Mouse (Mus musculus) myocyte (in vitro differentiated cells): ENCODE measurements around the gene Epha6. TPM values are rescaled to one million over a fixed set of nuclear protein-coding genes. Genes with fewer than 3 reads are reported as not detected.

ENCODE experiments used
- H3K27me3 ChIP-seq: one replicate; pipeline ENCODE4 v1.6.1; 2011; ENCODE audit not compliant: control insufficient read depth, insufficient read depth, insufficient read length
- H3K36me3 ChIP-seq: one replicate; pipeline ENCODE4 v1.6.1; 2011; ENCODE audit not compliant: control insufficient read depth, insufficient read depth
- H3K4me2 ChIP-seq: one replicate; pipeline ENCODE4 v1.6.1; 2011; ENCODE audit warnings: low read depth, control low read depth
- H3K4me3 ChIP-seq: one replicate; pipeline ENCODE4 v1.5.1; 2011; ENCODE audit warnings: mild to moderate bottlenecking, control low read depth, moderate library complexity
- H3K79me2 ChIP-seq: one replicate; pipeline ENCODE4 v1.6.1; 2011; ENCODE audit not compliant: control insufficient read depth, insufficient read depth
- H3ac ChIP-seq: one replicate; pipeline ENCODE4 v1.6.1; 2011; ENCODE audit not compliant: control insufficient read depth, insufficient read length
- CEBPB ChIP-seq: IDR thresholded peaks from 2 replicates; pipeline ENCODE4 v1.6.1; 2011; ENCODE audit warnings: mild to moderate bottlenecking, moderate library complexity; ENCODE audit not compliant: poor library complexity, insufficient read depth, severe bottlenecking
- E2F4 ChIP-seq: IDR thresholded peaks from one replicate; pipeline ENCODE4 v1.6.1; 2011; ENCODE audit warnings: mild to moderate bottlenecking, control low read depth, moderate library complexity; ENCODE audit not compliant: insufficient read depth
- MAX ChIP-seq: IDR thresholded peaks from one replicate; pipeline ENCODE4 v1.6.1; 2011; ENCODE audit warnings: low read depth, mild to moderate bottlenecking, control low read depth
- MYOD1 ChIP-seq, 3 experiments: IDR thresholded peaks; one replicate each; pipeline ENCODE4 v1.6.1; 2011; ENCODE audit warnings: control low read depth in 2 of 3, low read depth in 2 of 3, mild to moderate bottlenecking in 2 of 3, moderate library complexity in 1 of 3; ENCODE audit not compliant: insufficient read length in 2 of 3, control insufficient read depth in 1 of 3
- MYOG ChIP-seq, 3 experiments: IDR thresholded peaks; one replicate each; pipeline ENCODE4 v1.6.1; 2011; ENCODE audit warnings: control low read depth in 2 of 3, low read depth in 2 of 3, mild to moderate bottlenecking in 2 of 3; ENCODE audit not compliant: insufficient read length in 2 of 3, control insufficient read depth in 1 of 3, insufficient read depth in 1 of 3
- POLR2A ChIP-seq: IDR thresholded peaks from one replicate; pipeline ENCODE4 v1.6.1; 2011; ENCODE audit warnings: low read depth, mild to moderate bottlenecking, control low read depth, moderate library complexity; ENCODE audit not compliant: insufficient read length
- POLR2AphosphoS2 ChIP-seq: IDR thresholded peaks from one replicate; pipeline ENCODE4 v1.6.1; 2011; ENCODE audit warnings: low read depth, control low read depth; ENCODE audit not compliant: insufficient read length
- REST ChIP-seq: IDR thresholded peaks from one replicate; pipeline ENCODE4 v1.6.1; 2011; ENCODE audit warnings: mild to moderate bottlenecking, control low read depth, moderate library complexity; ENCODE audit not compliant: insufficient read depth, insufficient read length
- SRF ChIP-seq: IDR thresholded peaks from one replicate; pipeline ENCODE4 v1.6.1; 2011; ENCODE audit warnings: low read depth; ENCODE audit not compliant: control insufficient read depth, insufficient read length
- TCF12 ChIP-seq: IDR thresholded peaks from one replicate; pipeline ENCODE4 v1.6.1; 2011; ENCODE audit warnings: mild to moderate bottlenecking, control low read depth; ENCODE audit not compliant: poor library complexity, insufficient read depth, severe bottlenecking
- TCF3 ChIP-seq: IDR thresholded peaks from one replicate; pipeline ENCODE4 v1.6.1; 2011; ENCODE audit warnings: low read depth, control low read depth; ENCODE audit not compliant: insufficient read length
- USF1 ChIP-seq: IDR thresholded peaks from one replicate; pipeline ENCODE4 v1.6.1; 2011; ENCODE audit warnings: low read depth, mild to moderate bottlenecking, control low read depth, moderate library complexity
- polyA plus RNA-seq: library from polyadenylated mRNA; unstranded; fragments of >200 nt; fragmentation: generic; extraction: Trizol; gene quantifications from one replicate; pipeline ENCODE4 v1.2.1, GENCODE M21; 2012; ENCODE audit warnings: missing spikeins

Gene Epha6
- polyA plus RNA-seq, 1 experiment = not detected

DNA sequence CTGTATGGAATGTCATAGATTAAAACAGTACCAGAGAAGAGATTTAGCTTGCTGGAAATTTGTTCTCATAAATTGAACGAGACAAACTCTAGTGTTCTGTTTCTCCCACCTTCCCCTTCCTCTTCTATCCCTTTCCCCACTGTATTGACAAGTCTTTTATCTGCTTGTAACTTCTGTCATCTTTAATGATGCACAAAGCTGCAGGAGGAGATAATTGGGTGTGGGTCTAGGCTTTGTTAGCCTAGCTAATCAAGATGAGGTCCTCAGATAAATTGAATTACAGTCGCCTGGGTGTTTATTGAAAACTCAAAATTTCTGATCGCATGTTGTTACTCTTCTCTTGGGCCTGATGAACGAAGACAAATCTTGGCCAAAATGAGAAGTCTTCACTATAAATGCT is 844.5 kb downstream of the Epha6 start:
- TF ChIP-seq MYOG (IDR thresholded peaks at IDR 0.05; ENCODE audit: control insufficient read depth in 1 of 3, insufficient read depth in 1 of 3, insufficient read length in 2 of 3, low read depth in 2 of 3) (no peak), REST (no peak), POLR2A (no peak), POLR2AphosphoS2 (no peak), CEBPB (no peak), USF1 (no peak), SRF (no peak), MAX (no peak), TCF3 (no peak), MYOD1 (IDR thresholded peaks at IDR 0.05; ENCODE audit: control insufficient read depth in 1 of 3, insufficient read length in 2 of 3, low read depth in 2 of 3) (no peak), TCF12 (no peak), E2F4 (no peak)
- Histone ChIP-seq H3ac (no peak overlapping the region), H3K27me3 (no peaks in the 10 kb centered on the region), H3K4me3 (no peak overlapping the region), H3K36me3 (no peaks in the 10 kb centered on the region), H3K4me2 (no peak overlapping the region), H3K79me2 (no peaks in the 10 kb centered on the region)

DNA sequence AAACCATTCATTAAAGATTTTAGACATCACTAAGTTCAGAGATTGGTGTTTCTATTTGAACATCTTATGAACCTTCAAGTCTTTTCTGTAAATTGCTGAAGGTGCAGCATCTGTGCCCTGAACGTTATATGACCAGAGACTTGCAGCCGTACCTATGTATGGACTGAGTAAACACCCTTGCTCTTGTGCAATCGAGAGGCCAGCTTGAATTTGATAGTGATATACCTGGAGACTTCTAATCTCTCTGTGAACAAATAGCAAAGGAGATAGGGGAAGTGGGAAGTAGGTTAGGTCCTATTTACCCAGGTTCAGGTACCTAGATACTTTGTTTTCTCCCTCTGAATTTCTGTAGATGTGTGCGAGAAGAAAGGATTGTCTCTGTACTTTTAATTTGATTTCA is 854.4 kb downstream of the Epha6 start:
- H3K4me3 ChIP-seq = no peak overlapping the region
- H3K79me2 ChIP-seq = no peaks in the 10 kb centered on the region
- H3K36me3 ChIP-seq = no peaks in the 10 kb centered on the region
- H3K27me3 ChIP-seq = no peaks in the 10 kb centered on the region
- H3ac ChIP-seq = no peak overlapping the region
- H3K4me2 ChIP-seq = no peak overlapping the region
- TF ChIP-seq POLR2AphosphoS2 = no peak
- TF ChIP-seq TCF3 = no peak

GRCm38 (mm10) chr16:59743669-59744068 is 861.7 kb downstream of the Epha6 start:
- no peaks in the 10 kb centered on the region for H3K27me3 ChIP-seq
- H3ac ChIP-seq = no peak overlapping the region
- no peak overlapping the region for H3K4me2 ChIP-seq
- TF ChIP-seq E2F4 (no peak), MAX (no peak), SRF (no peak), CEBPB (no peak), USF1 (no peak), MYOD1 (IDR thresholded peaks at IDR 0.05; ENCODE audit: control insufficient read depth in 1 of 3, insufficient read length in 2 of 3, low read depth in 2 of 3) (no peak), POLR2AphosphoS2 (no peak), POLR2A (no peak), REST (no peak), TCF12 (no peak), TCF3 (no peak), MYOG (IDR thresholded peaks at IDR 0.05; ENCODE audit: control insufficient read depth in 1 of 3, insufficient read depth in 1 of 3, insufficient read length in 2 of 3, low read depth in 2 of 3) (no peak)
- no peak overlapping the region for H3K4me3 ChIP-seq
- H3K36me3 ChIP-seq = no peaks in the 10 kb centered on the region
- no peaks in the 10 kb centered on the region for H3K79me2 ChIP-seq

- H3K79me2 ChIP-seq = no peaks in the 10 kb centered on the region
- TF ChIP-seq SRF = no peak
- no peak for TF ChIP-seq MYOD1 (IDR thresholded peaks at IDR 0.05; ENCODE audit: control insufficient read depth in 1 of 3, insufficient read length in 2 of 3, low read depth in 2 of 3)
- TF ChIP-seq MAX = no peak
- no peak for TF ChIP-seq TCF3
- TF ChIP-seq MYOG (IDR thresholded peaks at IDR 0.05; ENCODE audit: control insufficient read depth in 1 of 3, insufficient read depth in 1 of 3, insufficient read length in 2 of 3, low read depth in 2 of 3) = no peak
- TF ChIP-seq POLR2A = no peak
- no peak for TF ChIP-seq CEBPB
- no peak for TF ChIP-seq E2F4
- no peak for TF ChIP-seq POLR2AphosphoS2
- no peak for TF ChIP-seq REST
- TF ChIP-seq TCF12 = no peak
- no peak for TF ChIP-seq USF1
- no peaks in the 10 kb centered on the region for H3K36me3 ChIP-seq
- H3K27me3 ChIP-seq = no peaks in the 10 kb centered on the region
- no peak overlapping the region for H3K4me3 ChIP-seq
- H3K4me2 ChIP-seq = no peak overlapping the region
- no peak overlapping the region for H3ac ChIP-seq
Observed at GRCm38 (mm10) chr16:59715524-59715923, 889.8 kb downstream of the Epha6 start.

- Histone ChIP-seq H3K36me3 (no peaks in the 10 kb centered on the region), H3ac (no peak overlapping the region), H3K27me3 (no peaks in the 10 kb centered on the region), H3K4me3 (no peak overlapping the region), H3K79me2 (no peaks in the 10 kb centered on the region), H3K4me2 (no peak overlapping the region)
- no peak for TF ChIP-seq MAX
- TF ChIP-seq TCF3 = no peak
- no peak for TF ChIP-seq MYOG (IDR thresholded peaks at IDR 0.05; ENCODE audit: control insufficient read depth in 1 of 3, insufficient read depth in 1 of 3, insufficient read length in 2 of 3, low read depth in 2 of 3)
- no peak for TF ChIP-seq POLR2A
- TF ChIP-seq REST = no peak
- TF ChIP-seq MYOD1 (IDR thresholded peaks at IDR 0.05; ENCODE audit: control insufficient read depth in 1 of 3, insufficient read length in 2 of 3, low read depth in 2 of 3) = no peak
- TF ChIP-seq CEBPB = no peak
- TF ChIP-seq TCF12 = no peak
- no peak for TF ChIP-seq POLR2AphosphoS2
- no peak for TF ChIP-seq SRF
- TF ChIP-seq USF1 = no peak
- no peak for TF ChIP-seq E2F4
Observed at GRCm38 (mm10) chr16:59693230-59693629, 912.1 kb downstream of the Epha6 start.
